Mouse (Mus musculus) cerebellum, adult 2 months (tissue): ENCODE data around the gene 4933417A18Rik.
"Not testable (repeated sequence)": the region's sequence is repeated elsewhere in the genome, so short reads cannot be mapped to it uniquely, and the experiment has no call there.

Experiments used
- CTCF ChIP-seq: fragments of 200-500 bp; IDR thresholded peaks from 2 replicates; pipeline ENCODE4 v1.5.1; 2011; ENCODE audit warnings: low read depth, mild to moderate bottlenecking, control low read depth, low read length, moderate library complexity, borderline replicate concordance; ENCODE audit not compliant: insufficient read depth
- POLR2A ChIP-seq: fragments of 200-500 bp; IDR thresholded peaks from 2 replicates; pipeline ENCODE4 v1.6.1; 2011; ENCODE audit warnings: low read length, control low read depth, borderline replicate concordance; ENCODE audit not compliant: insufficient read depth

DNA sequence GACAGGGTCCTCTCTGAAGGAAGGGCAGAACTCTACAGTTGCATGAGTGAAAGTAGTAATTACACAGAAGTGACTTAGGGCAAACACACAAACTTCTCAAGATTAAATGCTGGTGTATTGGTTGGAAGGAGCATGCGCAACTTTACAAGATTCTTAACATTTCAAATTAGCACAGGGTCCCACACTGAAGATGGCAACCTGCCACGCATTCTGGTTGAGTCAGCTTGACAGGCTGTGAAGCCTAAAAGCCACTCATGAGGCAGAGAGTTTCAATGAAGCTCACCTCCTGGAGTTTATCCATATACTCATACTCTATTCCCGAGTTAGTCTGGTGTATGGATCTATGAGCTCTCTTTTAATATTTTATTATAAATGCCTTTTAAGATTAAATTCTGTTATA is 33.9 kb downstream of the 4933417A18Rik start:
- not testable (repeated sequence) for TF ChIP-seq POLR2A, CTCF
